Mouse (Mus musculus) heart, embryonic 13.5 days (tissue): ENCODE measurements around the gene Krtap16-1. TPM values are rescaled to one million over a fixed set of nuclear protein-coding genes. Genes with fewer than 3 reads are reported as not detected.

Source experiments
- ATAC-seq: fragments of 200-750 bp; cut with Nextera tagmentation; 2 replicates; pipeline ENCODE4 v1.8.0; 2017; ENCODE audit warnings: moderate TSS enrichment; ENCODE audit not compliant: insufficient number of reproducible peaks, low FRiP score, low TSS enrichment; ENCODE audit errors: extremely low read depth
- H3K27ac ChIP-seq: fragments of 300-500 bp; sonication (generic); replicated peaks from 2 replicates; pipeline ENCODE4 v1.5.1; 2015; ENCODE audit warnings: moderate library complexity, mild to moderate bottlenecking, inconsistent platforms
- H3K27me3 ChIP-seq: fragments of 300-500 bp; sonication (generic); replicated peaks from 2 replicates; pipeline ENCODE4 v1.6.1; 2015; ENCODE audit warnings: mild to moderate bottlenecking, inconsistent platforms
- H3K36me3 ChIP-seq: fragments of 300-500 bp; sonication (generic); 2 replicates; pipeline ENCODE4 v1.6.1; 2015; ENCODE audit warnings: mild to moderate bottlenecking, inconsistent platforms
- H3K4me1 ChIP-seq: fragments of 300-500 bp; sonication (generic); 2 replicates; pipeline ENCODE4 v1.6.1; 2015; ENCODE audit warnings: inconsistent platforms
- H3K4me2 ChIP-seq: fragments of 300-500 bp; sonication (generic); 2 replicates; pipeline ENCODE4 v1.6.1; 2015; ENCODE audit warnings: inconsistent platforms, mild to moderate bottlenecking, moderate library complexity
- H3K4me3 ChIP-seq: fragments of 300-500 bp; sonication (generic); 2 replicates; pipeline ENCODE4 v1.5.1; 2015; ENCODE audit warnings: moderate library complexity, mild to moderate bottlenecking, inconsistent platforms
- H3K9ac ChIP-seq: fragments of 300-500 bp; sonication (generic); 2 replicates; pipeline ENCODE4 v1.6.1; 2015; ENCODE audit warnings: inconsistent platforms, mild to moderate bottlenecking, moderate library complexity
- H3K9me3 ChIP-seq: fragments of 300-500 bp; sonication (generic); 2 replicates; pipeline ENCODE4 v1.6.1; 2016; ENCODE audit warnings: inconsistent platforms
- WGBS: fragments of 180-500 bp; shearing (Covaris S2); methylation state at CpG from one replicate; pipeline ENCODE4 v1.1.7; 2015; ENCODE audit warnings: mixed read lengths; 5-methylcytosine and 5-hydroxymethylcytosine counted together
- polyA plus RNA-seq: library from polyadenylated mRNA; unstranded; fragments of >200 nt; fragmentation: Nextera tagmentation; extraction: Ambion mirVana; gene quantifications from 2 replicates; pipeline ENCODE4 v1.2.1, GENCODE M21; 2015

Gene Krtap16-1
- polyA plus RNA-seq, 1 experiment from 2014 or later = not detected

DNA sequence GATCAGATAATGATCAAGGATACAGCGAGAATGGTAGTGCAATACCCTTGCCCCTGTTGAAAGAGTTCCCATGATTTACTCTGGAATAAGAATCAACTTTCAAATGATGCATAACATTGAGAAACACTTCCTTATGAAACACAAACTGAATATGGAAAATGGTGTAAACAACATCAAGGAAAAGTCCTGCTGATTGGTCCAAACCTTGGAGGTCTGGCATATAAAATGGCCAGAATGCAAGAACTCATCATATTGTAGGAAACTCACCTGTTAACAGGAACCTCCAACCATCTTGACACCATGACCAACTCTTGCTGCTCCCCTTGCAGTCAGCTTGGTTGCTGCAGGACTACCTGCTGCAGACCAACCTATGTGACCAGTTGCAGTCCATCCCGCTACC, 38.2 kb downstream of the Krtap16-1 start, which contains the start of gene Krtap9-5:
TSS of gene Krtap9-5 (plus strand) at position 301 of the 400 bp plus-strand sequence.
- Histone ChIP-seq H3K4me2 (no peak within 1 kb of the TSS), H3K9ac (no peak within 1 kb of the TSS), H3K27ac (no peak within 1 kb of the TSS), H3K4me1 (no peaks in the 10 kb centered on the region), H3K36me3 (no peaks in the 10 kb centered on the region), H3K4me3 (no peak within 1 kb of the TSS), H3K27me3 (no peaks in the 10 kb centered on the region), H3K9me3 (0 out of 2 replicates have a peak, but pooled peaks cover 7% of the 10 kb centered on the region)
- WGBS = 77% methylated on average over 2 of the region's 2 CpGs
- no peak for ATAC-seq

DNA sequence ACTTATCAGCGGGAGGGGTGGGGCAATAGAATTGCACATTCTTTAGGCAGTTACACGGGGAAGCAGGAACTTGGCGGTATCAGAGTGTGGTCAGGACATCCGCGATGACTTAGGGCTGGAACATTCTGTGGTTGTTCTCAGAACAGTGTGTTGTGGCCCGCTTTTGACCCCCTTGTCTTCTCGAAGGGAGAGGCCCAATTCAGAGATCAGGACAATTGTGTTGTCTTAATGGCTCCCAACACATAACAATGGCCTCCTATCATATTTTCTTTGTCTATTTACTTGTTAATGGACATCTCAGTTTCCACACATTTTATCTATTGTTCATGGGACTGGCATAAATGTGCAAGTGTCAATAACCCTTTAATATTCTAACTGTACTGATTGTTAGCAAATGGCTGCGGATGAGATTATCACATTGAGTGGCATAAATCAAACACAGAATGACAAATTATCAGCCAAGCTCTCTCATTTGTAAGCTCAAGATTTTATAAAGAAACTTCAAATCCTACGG, 48.6 kb downstream of the Krtap16-1 start:
- WGBS = 71% methylated on average over 9 of the region's 9 CpGs
- Histone ChIP-seq H3K36me3 (no peaks in the 10 kb centered on the region), H3K9me3 (no peaks in the 10 kb centered on the region), H3K4me2 (no peak overlapping the region), H3K4me1 (no peaks in the 10 kb centered on the region), H3K9ac (no peak overlapping the region), H3K4me3 (no peak overlapping the region), H3K27me3 (no peaks in the 10 kb centered on the region; the same call in 1 of the 2 replicates), H3K27ac (no peak overlapping the region)
- no peak for ATAC-seq

GRCm38 (mm10) chr11:99935991-99936390, 50.4 kb downstream of the Krtap16-1 start, which contains the start of gene Krtap31-2:
TSS of gene Krtap31-2 (plus strand) at chr11:99936291.
- no peak within 1 kb of the TSS for H3K4me3 ChIP-seq
- WGBS = 73% methylated on average over 1 of the region's 1 CpGs
- ATAC-seq = no peak

More at GRCm38 (mm10) chr11:99935991-99936390, 50.4 kb downstream of the Krtap16-1 start, which contains the start of gene Krtap31-2:
- no peak within 1 kb of the TSS for H3K9ac ChIP-seq
- H3K4me2 ChIP-seq = no peak within 1 kb of the TSS
- no peaks in the 10 kb centered on the region for H3K9me3 ChIP-seq
- no peaks in the 10 kb centered on the region for H3K36me3 ChIP-seq
- H3K27me3 ChIP-seq = no peaks in the 10 kb centered on the region; the same call in 1 of the 2 replicates
- no peak within 1 kb of the TSS for H3K27ac ChIP-seq
- H3K4me1 ChIP-seq = no peaks in the 10 kb centered on the region

Other genes starting within 250 kb of the Krtap16-1 start
- not detected in 2 replicates for gene Gm11595, start 213.7 kb downstream of the Krtap16-1 start, polyA plus RNA-seq
- not detected in 2 replicates for gene Krtap4-8, start 205.9 kb downstream of the Krtap16-1 start, polyA plus RNA-seq
- gene Krtap4-9, start 201.4 kb downstream of the Krtap16-1 start, polyA plus RNA-seq = not detected in 2 replicates
- gene Gm11596, start 193.1 kb downstream of the Krtap16-1 start, polyA plus RNA-seq = not detected in 2 replicates
- gene Gm11569, start 187.7 kb downstream of the Krtap16-1 start, polyA plus RNA-seq = not detected in 2 replicates
- gene Gm11554, start 182.2 kb downstream of the Krtap16-1 start, polyA plus RNA-seq = not detected in 2 replicates
- not detected in 2 replicates for gene Krtap4-13, start 176.7 kb downstream of the Krtap16-1 start, polyA plus RNA-seq
- gene Gm11564, start 170.9 kb downstream of the Krtap16-1 start, polyA plus RNA-seq = not detected in 2 replicates
- gene 2300003K06Rik, start 148.5 kb downstream of the Krtap16-1 start, polyA plus RNA-seq = not detected in 2 replicates
- not detected in 2 replicates for gene Krtap4-16, start 135.0 kb downstream of the Krtap16-1 start, polyA plus RNA-seq
- not detected in 2 replicates for gene Gm11568, start 128.7 kb downstream of the Krtap16-1 start, polyA plus RNA-seq
- gene Gm11559, start 122.1 kb downstream of the Krtap16-1 start, polyA plus RNA-seq = not detected in 2 replicates
- gene Krtap9-1, start 113.2 kb downstream of the Krtap16-1 start, polyA plus RNA-seq = not detected in 2 replicates
- gene Gm11567, start 107.4 kb downstream of the Krtap16-1 start, polyA plus RNA-seq = not detected in 2 replicates
- not detected in 2 replicates for gene Krtap31-1, start 78.7 kb downstream of the Krtap16-1 start, polyA plus RNA-seq
- gene Gm11565, start 71.8 kb downstream of the Krtap16-1 start, polyA plus RNA-seq = not detected in 2 replicates
- gene Krtap31-2, start 50.3 kb downstream of the Krtap16-1 start, polyA plus RNA-seq = not detected in 2 replicates
- not detected in 2 replicates for gene Krtap9-5, start 38.1 kb downstream of the Krtap16-1 start, polyA plus RNA-seq
- gene Krtap29-1, start 7.5 kb downstream of the Krtap16-1 start, polyA plus RNA-seq = not detected in 2 replicates
- not detected in 2 replicates for gene Krtap17-1, start 7.4 kb upstream of the Krtap16-1 start, polyA plus RNA-seq
- not detected in 2 replicates for gene Krt33a, start 29.6 kb upstream of the Krtap16-1 start, polyA plus RNA-seq
- gene Krt33b, start 43.3 kb upstream of the Krtap16-1 start, polyA plus RNA-seq = not detected in 2 replicates
- not detected in 2 replicates for gene Krt34, start 55.0 kb upstream of the Krtap16-1 start, polyA plus RNA-seq
- not detected in 2 replicates for gene Krt31, start 64.0 kb upstream of the Krtap16-1 start, polyA plus RNA-seq
- not detected in 2 replicates for gene Krt32, start 101.6 kb upstream of the Krtap16-1 start, polyA plus RNA-seq
- not detected in 2 replicates for gene Krt35, start 109.6 kb upstream of the Krtap16-1 start, polyA plus RNA-seq
- gene Krt36, start 119.0 kb upstream of the Krtap16-1 start, polyA plus RNA-seq = not detected in 2 replicates
- not detected in 2 replicates for gene Krt13, start 135.0 kb upstream of the Krtap16-1 start, polyA plus RNA-seq
- 1.2 and 1.5 TPM in 2 replicates for gene Krt15, start 149.3 kb upstream of the Krtap16-1 start, polyA plus RNA-seq
- 72.6 and 74.0 TPM in 2 replicates for gene Krt19, start 162.1 kb upstream of the Krtap16-1 start, polyA plus RNA-seq
- not detected in 2 replicates for gene Krt9, start 206.6 kb upstream of the Krtap16-1 start, polyA plus RNA-seq
- gene Krt14, start 221.0 kb upstream of the Krtap16-1 start, polyA plus RNA-seq = 3.0 and 3.1 TPM in 2 replicates